Mouse (Mus musculus) myocyte (in vitro differentiated cells): ENCODE data around the gene Nsrp1.

Experiments
- CEBPB ChIP-seq: IDR thresholded peaks from 2 replicates; pipeline ENCODE4 v1.6.1; 2011; ENCODE audit warnings: mild to moderate bottlenecking, moderate library complexity; ENCODE audit not compliant: poor library complexity, insufficient read depth, severe bottlenecking
- E2F4 ChIP-seq: IDR thresholded peaks from one replicate; pipeline ENCODE4 v1.6.1; 2011; ENCODE audit warnings: mild to moderate bottlenecking, control low read depth, moderate library complexity; ENCODE audit not compliant: insufficient read depth
- MAX ChIP-seq: IDR thresholded peaks from one replicate; pipeline ENCODE4 v1.6.1; 2011; ENCODE audit warnings: low read depth, mild to moderate bottlenecking, control low read depth
- MYOD1 ChIP-seq, 3 experiments: IDR thresholded peaks; one replicate each; pipeline ENCODE4 v1.6.1; 2011; ENCODE audit warnings: control low read depth in 2 of 3, low read depth in 2 of 3, mild to moderate bottlenecking in 2 of 3, moderate library complexity in 1 of 3; ENCODE audit not compliant: insufficient read length in 2 of 3, control insufficient read depth in 1 of 3
- MYOG ChIP-seq, 3 experiments: IDR thresholded peaks; one replicate each; pipeline ENCODE4 v1.6.1; 2011; ENCODE audit warnings: control low read depth in 2 of 3, low read depth in 2 of 3, mild to moderate bottlenecking in 2 of 3; ENCODE audit not compliant: insufficient read length in 2 of 3, control insufficient read depth in 1 of 3, insufficient read depth in 1 of 3
- POLR2A ChIP-seq: IDR thresholded peaks from one replicate; pipeline ENCODE4 v1.6.1; 2011; ENCODE audit warnings: low read depth, mild to moderate bottlenecking, control low read depth, moderate library complexity; ENCODE audit not compliant: insufficient read length
- POLR2AphosphoS2 ChIP-seq: IDR thresholded peaks from one replicate; pipeline ENCODE4 v1.6.1; 2011; ENCODE audit warnings: low read depth, control low read depth; ENCODE audit not compliant: insufficient read length
- REST ChIP-seq: IDR thresholded peaks from one replicate; pipeline ENCODE4 v1.6.1; 2011; ENCODE audit warnings: mild to moderate bottlenecking, control low read depth, moderate library complexity; ENCODE audit not compliant: insufficient read depth, insufficient read length
- SRF ChIP-seq: IDR thresholded peaks from one replicate; pipeline ENCODE4 v1.6.1; 2011; ENCODE audit warnings: low read depth; ENCODE audit not compliant: control insufficient read depth, insufficient read length
- TCF12 ChIP-seq: IDR thresholded peaks from one replicate; pipeline ENCODE4 v1.6.1; 2011; ENCODE audit warnings: mild to moderate bottlenecking, control low read depth; ENCODE audit not compliant: poor library complexity, insufficient read depth, severe bottlenecking
- TCF3 ChIP-seq: IDR thresholded peaks from one replicate; pipeline ENCODE4 v1.6.1; 2011; ENCODE audit warnings: low read depth, control low read depth; ENCODE audit not compliant: insufficient read length
- USF1 ChIP-seq: IDR thresholded peaks from one replicate; pipeline ENCODE4 v1.6.1; 2011; ENCODE audit warnings: low read depth, mild to moderate bottlenecking, control low read depth, moderate library complexity

DNA sequence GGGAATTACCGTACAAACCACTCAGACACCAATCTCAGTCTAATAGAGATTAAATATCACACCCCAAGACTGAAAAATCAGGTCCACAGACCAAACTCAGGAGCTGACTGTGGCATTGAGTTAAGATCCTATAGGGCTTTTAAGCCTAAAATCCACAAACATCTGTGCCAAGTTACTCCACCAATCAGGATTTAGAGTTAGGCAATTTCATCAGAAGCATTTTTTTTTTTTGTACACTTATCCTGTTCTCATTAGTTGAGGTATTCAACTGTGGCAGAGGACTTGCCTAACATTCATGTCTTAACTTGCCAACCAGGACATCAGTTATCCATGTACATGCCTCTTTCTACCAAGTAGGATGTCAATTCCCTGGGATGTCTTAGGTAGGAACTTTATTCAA lies 1.1 kb upstream of the Nsrp1 start:
- TF ChIP-seq USF1 = no peak
- TF ChIP-seq MAX = no peak
- no peak for TF ChIP-seq POLR2A
- no peak for TF ChIP-seq REST
- no peak for TF ChIP-seq E2F4
- TF ChIP-seq SRF = no peak
- no peak for TF ChIP-seq POLR2AphosphoS2
- TF ChIP-seq CEBPB = no peak
- TF ChIP-seq MYOG (IDR thresholded peaks at IDR 0.05; ENCODE audit: control insufficient read depth in 1 of 3, insufficient read depth in 1 of 3, insufficient read length in 2 of 3, low read depth in 2 of 3) = no peak
- no peak for TF ChIP-seq TCF12
- no peak for TF ChIP-seq MYOD1 (IDR thresholded peaks at IDR 0.05; ENCODE audit: control insufficient read depth in 1 of 3, insufficient read length in 2 of 3, low read depth in 2 of 3)
- TF ChIP-seq TCF3 = no peak
